Mouse (Mus musculus) small intestine, adult 2 months (tissue): ENCODE results near the gene Armc10. TPM values are rescaled to one million over a fixed set of nuclear protein-coding genes. Genes with fewer than 3 reads are reported as not detected.
"Not testable (repeated sequence)": the region's sequence is repeated elsewhere in the genome, so short reads cannot be mapped to it uniquely, and the experiment has no call there.

Source experiments
- H3K27ac ChIP-seq: fragments of 200-500 bp; 2 replicates; pipeline ENCODE4 v1.5.1; 2012; ENCODE audit warnings: low read depth, low read length, control low read depth, inconsistent platforms; ENCODE audit not compliant: insufficient read depth
- H3K27me3 ChIP-seq: fragments of 200-500 bp; 2 replicates; pipeline ENCODE4 v1.6.1; 2012; ENCODE audit warnings: mild to moderate bottlenecking, moderate library complexity, low read length, inconsistent platforms; ENCODE audit not compliant: control insufficient read depth, insufficient read depth
- H3K36me3 ChIP-seq: fragments of 200-500 bp; 2 replicates; pipeline ENCODE4 v1.6.1; 2012; ENCODE audit warnings: mild to moderate bottlenecking, low read length, control low read depth, inconsistent platforms; ENCODE audit not compliant: control insufficient read depth, insufficient read depth
- H3K4me1 ChIP-seq: fragments of 200-500 bp; 2 replicates; pipeline ENCODE4 v1.6.1; 2012; ENCODE audit warnings: low read length, inconsistent platforms, mixed read lengths; ENCODE audit not compliant: control insufficient read depth, insufficient read depth, insufficient read length
- H3K4me3 ChIP-seq: fragments of 200-500 bp; 2 replicates; pipeline ENCODE4 v1.5.1; 2012; ENCODE audit warnings: low read depth, mild to moderate bottlenecking, control low read depth, inconsistent platforms, low read length, moderate library complexity
- CTCF ChIP-seq: fragments of 200-500 bp; IDR thresholded peaks from 2 replicates; pipeline ENCODE4 v1.5.1; 2012; ENCODE audit warnings: low read depth, mild to moderate bottlenecking, control low read depth, inconsistent platforms, low read length, moderate library complexity, mixed read lengths; ENCODE audit not compliant: insufficient replicate concordance, insufficient read length; ENCODE audit errors: extremely low read depth
- POLR2A ChIP-seq: fragments of 200-500 bp; IDR thresholded peaks from 2 replicates; pipeline ENCODE4 v1.6.1; 2012; ENCODE audit warnings: low read depth, mild to moderate bottlenecking, control low read depth, inconsistent platforms, low read length, moderate library complexity
- WGBS: fragments of 180-500 bp; shearing (Covaris S2); methylation state at CpG from one replicate; pipeline ENCODE4 v1.1.7; 2018; 5-methylcytosine and 5-hydroxymethylcytosine counted together
- polyA plus RNA-seq: library from polyadenylated mRNA; depleted of rRNA; stranded (reverse); fragments of >200 nt; gene quantifications from 2 replicates; pipeline ENCODE4 v1.2.3, GENCODE M21; 2012; rRNA removed

Armc10 gene
- polyA plus RNA-seq, 1 experiment, result 31.8 TPM

- peak overlapping the region; percentile 98 for H3K27ac ChIP-seq
- peaks cover 3% of the 10 kb centered on the region for H3K4me1 ChIP-seq
- no peak overlapping the region for H3K4me3 ChIP-seq
- WGBS, result 26% methylated on average over 6 of the region's 6 CpGs
- no peaks in the 10 kb centered on the region for H3K27me3 ChIP-seq
- no peaks in the 10 kb centered on the region for H3K36me3 ChIP-seq
- no peak for TF ChIP-seq POLR2A
- no peak for TF ChIP-seq CTCF
These were observed 57.4 kb downstream of the Armc10 start for GRCm38 (mm10) chr5:21702873-21703475.

GRCm38 (mm10) chr5:21703708-21704107, 58.1 kb downstream of the Armc10 start:
- Histone ChIP-seq H3K4me1 (peaks cover 3% of the 10 kb centered on the region), H3K27me3 (no peaks in the 10 kb centered on the region), H3K27ac (no peak overlapping the region), H3K4me3 (no peak overlapping the region), H3K36me3 (no peaks in the 10 kb centered on the region)
- TF ChIP-seq CTCF (no peak), POLR2A (no peak)
- 48% methylated on average over 3 of the region's 3 CpGs for WGBS

- no peaks in the 10 kb centered on the region for H3K36me3 ChIP-seq
- TF ChIP-seq POLR2A (no peak), CTCF (no peak)
- H3K27ac ChIP-seq, result no peak overlapping the region
- H3K27me3 ChIP-seq, result no peaks in the 10 kb centered on the region
- H3K4me3 ChIP-seq, result no peak overlapping the region
- WGBS, result 90% methylated on average over 4 of the region's 4 CpGs
- peaks cover 3% of the 10 kb centered on the region for H3K4me1 ChIP-seq
These were observed 60.9 kb downstream of the Armc10 start for GRCm38 (mm10) chr5:21706546-21706945.

- H3K27ac ChIP-seq, H3K36me3 ChIP-seq, H3K4me3 ChIP-seq, H3K4me1 ChIP-seq, H3K27me3 ChIP-seq: not testable (repeated sequence)
- 84% methylated on average over 8 of the region's 8 CpGs for WGBS
These were observed 62.4 kb downstream of the Armc10 start for GRCm38 (mm10) chr5:21708011-21708410.

Other genes starting within 250 kb of the Armc10 start
- gene Ccdc146, start 221.1 kb upstream of the Armc10 start, polyA plus RNA-seq, result not detected in 2 replicates
- 1.7 and 2.3 TPM in 2 replicates for gene Fam185a, start 220.9 kb upstream of the Armc10 start, polyA plus RNA-seq
- 0.37 and 0.56 TPM in 2 replicates for gene Lrrc17, start 102.3 kb upstream of the Armc10 start, polyA plus RNA-seq
- gene Fbxl13, start 179 bp upstream of the Armc10 start, polyA plus RNA-seq, result not detected in 2 replicates
- gene Napepld, start 55.6 kb downstream of the Armc10 start, polyA plus RNA-seq, result 0.85 and 1.3 TPM in 2 replicates
- gene Pmpcb, start 91.3 kb downstream of the Armc10 start, polyA plus RNA-seq, result 9.2 and 14.6 TPM in 2 replicates
- 3.2 and 9.2 TPM in 2 replicates for gene Dnajc2, start 139.4 kb downstream of the Armc10 start, polyA plus RNA-seq
- gene Psmc2, start 139.5 kb downstream of the Armc10 start, polyA plus RNA-seq, result 4.4 and 8.7 TPM in 2 replicates
- not detected in 2 replicates for gene Slc26a5, start 219.8 kb downstream of the Armc10 start, polyA plus RNA-seq